Mouse (Mus musculus): ENCODE results near the gene Tmem141. TPM values are rescaled to one million over a fixed set of nuclear protein-coding genes. Genes with fewer than 3 reads are reported as not detected.

Gene Tmem141
- polyA plus RNA-seq (2012; fragmentation: generic; extraction: Trizol), result 12.9 TPM
- long read RNA-seq, experiment 1, transcript Tmem141-205 (5 exons, 795 nt), result major isoform, 7 of 19 reads
- long read RNA-seq, experiment 1, transcript Tmem141-206 (4 exons, 975 nt), result major isoform, 7 of 19 reads
- long read RNA-seq, experiment 1, partial matches to known transcripts, result 2 of 19 reads
- long read RNA-seq, experiment 1, other reads (novel, unspliced or antisense), result 3 of 19 reads
- long read RNA-seq, experiment 2, transcript Tmem141-206 (4 exons, 975 nt), result major isoform, 5 of 8 reads
- long read RNA-seq, experiment 2, partial matches to known transcripts, result 0 of 8 reads
- long read RNA-seq, experiment 2, other reads (novel, unspliced or antisense), result 2 of 8 reads

DNA sequence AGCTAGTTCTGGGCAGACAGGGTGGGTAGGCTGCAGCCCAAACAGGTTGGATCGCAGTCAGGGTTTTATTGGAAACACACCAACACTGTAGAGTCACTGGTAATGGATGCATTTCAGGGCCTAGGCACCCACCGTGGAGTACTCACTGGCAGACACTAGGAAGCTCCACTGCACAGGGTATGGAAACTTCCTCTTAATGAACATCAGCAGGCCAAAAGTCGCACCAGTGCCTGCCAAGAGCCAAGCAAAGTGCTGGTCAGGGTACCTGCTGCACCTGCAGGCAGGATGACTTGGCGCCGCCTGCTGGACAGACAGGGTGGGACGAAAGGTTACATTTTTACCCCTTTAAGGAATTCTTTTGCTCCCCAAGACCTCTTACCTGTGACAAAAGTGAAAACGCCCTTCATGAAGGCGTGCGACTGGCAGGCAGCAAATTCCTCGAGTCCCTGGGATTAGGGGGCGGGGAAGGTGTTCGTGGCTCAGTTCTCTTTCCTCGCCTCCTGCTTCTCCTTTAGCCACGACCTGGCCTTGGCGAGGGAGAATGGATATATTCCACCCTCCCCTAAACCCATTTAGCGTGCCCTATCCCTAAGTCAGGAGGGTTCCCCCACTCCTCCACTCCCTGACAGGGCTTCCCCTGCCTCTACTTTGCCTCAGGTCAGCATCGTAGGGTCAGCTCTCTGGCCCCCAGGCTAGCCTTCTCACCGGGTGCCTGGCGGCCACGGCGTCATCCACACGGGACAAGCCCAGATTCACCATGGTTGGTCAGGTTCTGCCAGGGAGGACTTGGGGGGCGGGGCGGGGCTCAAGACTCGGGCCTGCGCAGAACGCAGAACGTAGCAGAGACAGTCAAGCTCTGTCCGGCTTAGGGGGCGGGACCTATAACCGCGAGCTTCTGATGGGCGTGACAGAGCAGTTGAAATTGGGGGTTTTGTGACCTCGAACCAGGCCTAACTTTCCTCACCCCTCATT, at the start of gene Tmem141:
Gene Tmem141, minus strand, starts transcription at position 777 of the 972 bp plus-strand sequence.
- H3K36me3 ChIP-seq (ENCODE audit: control insufficient read depth, insufficient read depth), result no peaks in the 10 kb centered on the region
- H3K79me2 ChIP-seq (ENCODE audit: control insufficient read depth, insufficient read depth), result no peaks in the 10 kb centered on the region
- TF ChIP-seq CEBPB (IDR thresholded peaks at IDR 0.05; ENCODE audit: low read depth) (no peak), CTCF (IDR thresholded peaks at IDR 0.05; ENCODE audit: control insufficient read depth, insufficient read depth, insufficient read length) (peak; percentile 42)

DNA sequence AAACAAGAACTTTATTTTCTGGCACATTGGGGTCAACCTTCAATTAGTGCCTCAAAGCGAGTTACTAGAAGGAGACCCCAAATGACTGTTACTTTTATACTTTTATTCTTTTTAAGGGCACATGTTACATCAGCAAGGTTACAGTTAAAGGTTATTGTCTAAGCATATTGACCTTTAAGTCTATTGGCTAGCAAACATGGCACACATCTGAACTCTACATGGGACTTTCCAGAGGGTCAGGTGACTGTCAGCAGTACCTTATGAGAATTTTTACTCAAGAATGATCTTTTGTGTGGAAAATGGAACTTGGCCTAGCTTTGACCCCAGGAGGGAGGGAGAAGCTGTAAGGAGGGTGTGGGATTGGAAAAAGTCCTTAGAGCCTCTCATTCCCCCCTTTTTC, 44.7 kb upstream of the Tmem141 start:
- Histone ChIP-seq H3ac (ENCODE audit: control insufficient read depth, insufficient read length, low read depth) (no peak overlapping the region), H3K79me3 (ENCODE audit: low read depth) (no peaks in the 10 kb centered on the region), H3K27me3 (ENCODE audit: control insufficient read depth, insufficient read depth, insufficient read length) (peaks cover 17% of the 10 kb centered on the region), H3K36me3 (ENCODE audit: control insufficient read depth, insufficient read depth) (no peaks in the 10 kb centered on the region), H3K4me3 (ENCODE audit: insufficient read depth, poor library complexity, severe bottlenecking) (no peak overlapping the region), H3K79me2 (ENCODE audit: control insufficient read depth, insufficient read depth) (no peaks in the 10 kb centered on the region)
- TF ChIP-seq CEBPB (IDR thresholded peaks at IDR 0.05; ENCODE audit: low read depth), result no peak
- no peak for TF ChIP-seq CTCF (IDR thresholded peaks at IDR 0.05; ENCODE audit: control insufficient read depth, insufficient read depth, insufficient read length)
- no peak for TF ChIP-seq MYOD1 (IDR thresholded peaks at IDR 0.05; ENCODE audit: control insufficient read depth, insufficient read length, low read depth)
- no peak for TF ChIP-seq MYOG (IDR thresholded peaks at IDR 0.05; ENCODE audit: control insufficient read depth, extremely low read depth, insufficient read length)
- no peak for TF ChIP-seq USF1 (IDR thresholded peaks at IDR 0.05; ENCODE audit: low read depth)
- TF ChIP-seq FOSL1 (IDR thresholded peaks at IDR 0.05; ENCODE audit: insufficient read depth, low read length, poor library complexity, severe bottlenecking), result no peak
- no peak for TF ChIP-seq MAX (IDR thresholded peaks at IDR 0.05)

More for the DNA sequence above, at the start of gene Tmem141:
- Histone ChIP-seq H3K27me3 (ENCODE audit: control insufficient read depth, insufficient read depth, insufficient read length) (peaks cover 36% of the 10 kb centered on the region), H3ac (ENCODE audit: control insufficient read depth, insufficient read length, low read depth) (peak within 1 kb of the TSS; percentile 31), H3K79me3 (ENCODE audit: low read depth) (no peaks in the 10 kb centered on the region), H3K4me3 (ENCODE audit: insufficient read depth, poor library complexity, severe bottlenecking) (no peak within 1 kb of the TSS)

DNA sequence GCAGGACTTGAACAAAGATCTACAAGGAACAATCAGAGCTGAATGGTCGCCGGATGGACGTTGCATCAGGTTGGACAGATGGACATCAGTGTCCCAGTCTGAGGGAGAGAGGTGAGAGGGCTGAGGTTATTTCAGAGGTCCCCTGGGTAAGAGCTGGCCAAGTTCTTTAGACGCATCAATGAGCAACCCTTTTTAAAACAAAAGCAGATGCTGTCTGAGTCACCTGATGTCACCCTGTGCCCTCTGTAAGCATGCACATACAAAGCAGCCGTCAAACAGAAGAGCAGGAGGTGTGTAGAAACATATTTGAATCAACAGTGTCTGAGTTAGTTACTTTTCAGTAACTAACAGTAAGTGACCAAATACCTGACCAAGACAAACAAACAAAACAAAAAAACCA, 42.3 kb upstream of the Tmem141 start:
- no peaks in the 10 kb centered on the region for H3K79me2 ChIP-seq (ENCODE audit: control insufficient read depth, insufficient read depth)
- H3K79me3 ChIP-seq (ENCODE audit: low read depth), result no peaks in the 10 kb centered on the region
- TF ChIP-seq MAX (IDR thresholded peaks at IDR 0.05), result no peak
- no peak for TF ChIP-seq FOSL1 (IDR thresholded peaks at IDR 0.05; ENCODE audit: insufficient read depth, low read length, poor library complexity, severe bottlenecking)
- TF ChIP-seq CEBPB (IDR thresholded peaks at IDR 0.05; ENCODE audit: low read depth), result no peak
- no peak for TF ChIP-seq MYOD1 (IDR thresholded peaks at IDR 0.05; ENCODE audit: control insufficient read depth, insufficient read length, low read depth)
- no peak for TF ChIP-seq USF1 (IDR thresholded peaks at IDR 0.05; ENCODE audit: low read depth)
- TF ChIP-seq CTCF (IDR thresholded peaks at IDR 0.05; ENCODE audit: control insufficient read depth, insufficient read depth, insufficient read length), result no peak
- TF ChIP-seq MYOG (IDR thresholded peaks at IDR 0.05; ENCODE audit: control insufficient read depth, extremely low read depth, insufficient read length), result no peak
- H3K27me3 ChIP-seq (ENCODE audit: control insufficient read depth, insufficient read depth, insufficient read length), result peaks cover 12% of the 10 kb centered on the region
- no peak overlapping the region for H3ac ChIP-seq (ENCODE audit: control insufficient read depth, insufficient read length, low read depth)
- H3K36me3 ChIP-seq (ENCODE audit: control insufficient read depth, insufficient read depth), result no peaks in the 10 kb centered on the region
- no peak overlapping the region for H3K4me3 ChIP-seq (ENCODE audit: insufficient read depth, poor library complexity, severe bottlenecking)

DNA sequence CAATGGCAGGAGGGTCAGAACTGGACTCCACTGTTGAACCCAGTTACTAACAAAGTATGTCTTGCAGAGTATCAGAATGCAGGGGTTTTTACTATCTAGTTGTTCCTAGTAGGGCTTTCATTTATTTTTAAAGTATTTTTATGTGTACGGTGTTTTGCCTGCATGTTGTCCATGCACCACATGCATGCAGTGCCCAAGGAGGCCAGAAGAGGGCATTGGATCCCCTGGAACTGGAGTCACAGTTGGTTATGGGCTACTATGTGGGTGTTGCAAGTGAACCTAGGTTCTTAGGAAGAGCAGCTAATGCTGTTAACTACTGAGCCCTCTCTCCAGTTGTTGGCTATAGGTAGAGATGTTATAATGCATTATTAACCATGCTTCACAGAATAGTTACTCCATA, 41.7 kb upstream of the Tmem141 start:
- Histone ChIP-seq H3K4me3 (ENCODE audit: insufficient read depth, poor library complexity, severe bottlenecking) (no peak overlapping the region), H3ac (ENCODE audit: control insufficient read depth, insufficient read length, low read depth) (no peak overlapping the region), H3K79me2 (ENCODE audit: control insufficient read depth, insufficient read depth) (no peaks in the 10 kb centered on the region), H3K27me3 (ENCODE audit: control insufficient read depth, insufficient read depth, insufficient read length) (peaks cover 12% of the 10 kb centered on the region), H3K79me3 (ENCODE audit: low read depth) (no peaks in the 10 kb centered on the region), H3K36me3 (ENCODE audit: control insufficient read depth, insufficient read depth) (no peaks in the 10 kb centered on the region)
- TF ChIP-seq CTCF (IDR thresholded peaks at IDR 0.05; ENCODE audit: control insufficient read depth, insufficient read depth, insufficient read length) (no peak), FOSL1 (IDR thresholded peaks at IDR 0.05; ENCODE audit: insufficient read depth, low read length, poor library complexity, severe bottlenecking) (no peak), MYOD1 (IDR thresholded peaks at IDR 0.05; ENCODE audit: control insufficient read depth, insufficient read length, low read depth) (no peak), CEBPB (IDR thresholded peaks at IDR 0.05; ENCODE audit: low read depth) (no peak), MYOG (IDR thresholded peaks at IDR 0.05; ENCODE audit: control insufficient read depth, extremely low read depth, insufficient read length) (no peak), MAX (IDR thresholded peaks at IDR 0.05) (no peak), USF1 (IDR thresholded peaks at IDR 0.05; ENCODE audit: low read depth) (no peak)

DNA sequence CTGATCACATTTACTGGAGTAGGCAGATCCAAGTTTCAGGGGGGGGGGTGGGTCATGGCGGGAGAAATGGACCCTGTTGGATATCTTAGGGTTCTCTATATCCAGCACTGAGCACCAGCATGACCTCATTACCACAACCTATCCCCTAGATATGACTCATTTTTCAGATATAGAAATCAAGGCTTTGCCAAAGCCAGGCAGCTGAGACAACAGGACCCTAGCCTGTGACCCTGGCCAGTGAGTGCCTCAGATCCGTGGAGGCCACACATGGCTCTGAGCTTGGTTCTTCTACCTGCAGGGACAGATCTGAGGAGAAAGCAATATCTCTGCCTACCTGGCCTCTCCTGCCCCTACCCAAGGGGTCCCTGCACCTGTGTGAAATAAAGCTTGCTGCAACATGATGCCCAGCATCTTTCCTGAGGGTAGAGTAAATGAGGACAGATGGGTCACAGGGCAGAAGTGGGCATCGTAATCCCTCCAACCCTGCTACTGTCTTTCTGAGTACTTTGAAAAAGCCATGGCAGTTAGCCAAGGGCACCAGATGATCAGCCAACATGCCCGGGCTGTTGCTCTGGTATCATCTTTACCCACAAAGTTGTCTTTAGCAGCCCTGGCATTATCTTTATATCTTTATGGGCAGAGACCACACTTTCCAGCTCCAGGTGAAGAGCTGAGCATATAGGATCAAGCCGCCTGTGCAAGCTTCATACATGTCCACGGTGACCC, 39.6 kb upstream of the Tmem141 start:
- H3ac ChIP-seq (ENCODE audit: control insufficient read depth, insufficient read length, low read depth), result no peak overlapping the region
- H3K36me3 ChIP-seq (ENCODE audit: control insufficient read depth, insufficient read depth), result no peaks in the 10 kb centered on the region
- H3K4me3 ChIP-seq (ENCODE audit: insufficient read depth, poor library complexity, severe bottlenecking), result no peak overlapping the region
- H3K27me3 ChIP-seq (ENCODE audit: control insufficient read depth, insufficient read depth, insufficient read length), result peaks cover 3% of the 10 kb centered on the region
- no peaks in the 10 kb centered on the region for H3K79me3 ChIP-seq (ENCODE audit: low read depth)
- TF ChIP-seq CEBPB (IDR thresholded peaks at IDR 0.05; ENCODE audit: low read depth), result no peak
- TF ChIP-seq MAX (IDR thresholded peaks at IDR 0.05), result no peak
- no peak for TF ChIP-seq CTCF (IDR thresholded peaks at IDR 0.05; ENCODE audit: control insufficient read depth, insufficient read depth, insufficient read length)
- TF ChIP-seq USF1 (IDR thresholded peaks at IDR 0.05; ENCODE audit: low read depth), result no peak
- peak; percentile 95 for TF ChIP-seq MYOD1 (IDR thresholded peaks at IDR 0.05; ENCODE audit: control insufficient read depth, insufficient read length, low read depth)
- no peak for TF ChIP-seq MYOG (IDR thresholded peaks at IDR 0.05; ENCODE audit: control insufficient read depth, extremely low read depth, insufficient read length)
- peak; percentile 7 for TF ChIP-seq FOSL1 (IDR thresholded peaks at IDR 0.05; ENCODE audit: insufficient read depth, low read length, poor library complexity, severe bottlenecking)
- H3K79me2 ChIP-seq (ENCODE audit: control insufficient read depth, insufficient read depth), result no peaks in the 10 kb centered on the region

Data from C2C12 (cell line).